Mouse (Mus musculus) A20 (cell line): ENCODE measurements at regions not wholly inside any gene's neighbourhood (a gene's known extent, or its start where the extent isn't known, plus 50 kb on each side); places are given as distances from the start of the nearest gene placed in this dataset.

Experiments
- DNase-seq: peaks from one replicate; pipeline ENCODE4 v3.0.0-alpha.2; 2011; ENCODE audit warnings: low read depth, low spot score

GRCm38 (mm10) chr9:62590407-62591195 is 53.8 kb upstream of the Coro2b start:
- no peak for DNase-seq

GRCm38 (mm10) chr9:62591196-62591485 is 54.3 kb upstream of the Coro2b start:
- no peak for DNase-seq

GRCm38 (mm10) chr9:62598056-62598455 is 61.2 kb upstream of the Coro2b start:
- no peak for DNase-seq

- DNase-seq: no peak
Measured at GRCm38 (mm10) chr9:62598956-62599355, 62.1 kb upstream of the Coro2b start.

- no peak for DNase-seq
Measured at GRCm38 (mm10) chr9:62610526-62610925, 67.1 kb upstream of the Itga11 start.

GRCm38 (mm10) chr9:62611452-62611851 is 66.2 kb upstream of the Itga11 start:
- DNase-seq: no peak

GRCm38 (mm10) chr9:62613053-62613452 is 64.6 kb upstream of the Itga11 start:
- no peak for DNase-seq

- no peak for DNase-seq
Measured at GRCm38 (mm10) chr9:62613806-62614205, 63.8 kb upstream of the Itga11 start.

GRCm38 (mm10) chr9:62614950-62615349 is 62.7 kb upstream of the Itga11 start:
- no peak for DNase-seq

- DNase-seq: no peak
Measured at GRCm38 (mm10) chr9:62615799-62616198, 61.8 kb upstream of the Itga11 start.

GRCm38 (mm10) chr9:62618994-62619393 is 58.6 kb upstream of the Itga11 start:
- DNase-seq: no peak

- DNase-seq: no peak
Measured at GRCm38 (mm10) chr9:62620901-62621445, 56.7 kb upstream of the Itga11 start.

GRCm38 (mm10) chr9:62622106-62622505 is 55.5 kb upstream of the Itga11 start:
- peak; percentile 55 for DNase-seq

- DNase-seq: no peak
Measured at GRCm38 (mm10) chr9:62624562-62625044, 53.0 kb upstream of the Itga11 start.

GRCm38 (mm10) chr9:62627071-62628000 is 50.3 kb upstream of the Itga11 start:
- DNase-seq: no peak
